Mouse (Mus musculus) layer of hippocampus, adult 8-10 months (tissue): ENCODE results near the gene Snrnp48. TPM values are rescaled to one million over a fixed set of nuclear protein-coding genes. Genes with fewer than 3 reads are reported as not detected.

Experiments
- DNase-seq, 2 experiments: peaks; one replicate each; pipeline ENCODE4 v3.0.0; 2022; ENCODE audit warnings: low spot score in 2 of 2
- total RNA-seq, 4 experiments: library from RNA; stranded (reverse); gene quantifications; 2 replicates each; pipeline ENCODE4 v1.2.4; 2022

Gene Snrnp48
- total RNA-seq, 4 experiments from 2014 or later = 24.1 to 26.0 (median 24.5) TPM

DNA sequence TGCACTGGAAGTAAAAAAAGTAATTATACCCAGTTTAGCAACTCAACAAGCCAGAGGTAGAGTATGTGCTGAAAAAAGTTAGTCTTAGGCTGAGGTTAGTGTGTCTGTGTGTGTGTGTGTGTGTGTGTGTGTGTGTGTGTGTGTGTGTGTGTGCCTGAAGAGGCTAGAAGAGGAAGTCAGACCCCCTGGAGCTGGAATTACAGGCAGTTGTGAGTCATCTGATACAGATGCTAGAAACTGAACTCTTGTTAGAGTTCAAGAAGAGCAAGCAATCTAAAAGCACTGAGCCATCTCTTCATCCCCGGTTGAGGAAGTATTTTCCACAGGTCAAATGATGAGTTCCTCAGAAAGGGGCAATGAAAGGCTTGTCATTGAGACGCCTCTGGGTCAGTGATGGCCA, 54.2 kb downstream of the Snrnp48 start:
- no peak for DNase-seq

DNA sequence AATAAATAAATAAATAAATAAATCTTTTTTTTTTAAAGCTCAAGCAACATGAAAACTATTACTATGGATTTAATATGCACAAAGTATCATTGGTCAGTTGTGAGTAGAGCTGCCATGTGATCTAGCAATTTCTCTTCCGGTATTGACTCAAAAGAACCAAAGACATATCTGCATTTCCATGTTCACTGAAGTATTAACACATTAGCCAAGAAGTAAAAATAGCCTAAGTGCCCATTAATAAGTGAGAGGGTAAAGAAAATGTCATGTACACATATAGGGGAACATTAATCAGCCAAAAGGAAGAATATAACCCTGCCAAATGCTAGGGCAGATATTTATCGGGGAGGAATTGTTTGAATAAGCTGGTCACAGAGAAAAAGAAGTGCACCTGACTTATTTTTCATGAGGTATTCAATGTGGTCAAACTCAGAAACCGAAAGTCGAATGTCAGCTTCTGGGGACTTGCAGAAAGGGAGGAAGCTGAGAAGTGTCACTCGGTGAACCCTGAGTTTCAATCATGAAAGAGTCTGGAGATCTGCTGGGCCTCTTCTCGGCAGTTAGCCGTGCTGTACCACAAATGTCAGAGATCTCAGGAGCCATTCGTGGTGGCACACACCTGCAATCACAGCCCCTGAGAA, 64.4 kb downstream of the Snrnp48 start:
- no peak for DNase-seq

DNA sequence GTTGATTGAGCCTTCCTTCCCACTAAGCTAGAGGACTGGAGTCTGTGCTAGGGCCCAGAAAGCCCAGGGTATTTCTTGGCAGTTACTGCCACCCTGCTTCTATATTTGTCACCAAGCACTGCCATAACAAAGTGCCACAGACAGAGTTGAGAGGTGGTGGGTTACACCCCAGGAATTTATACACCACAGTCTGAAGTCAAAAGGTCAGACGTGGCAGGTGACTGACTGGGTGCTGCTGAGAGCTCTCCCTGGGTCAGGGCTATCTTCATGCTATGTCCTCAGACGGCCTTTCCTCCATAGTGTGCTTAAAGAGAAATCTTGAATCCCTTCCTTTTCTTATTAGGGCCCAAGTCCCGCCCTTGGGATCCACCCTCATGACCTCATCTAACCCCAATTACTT, 67.9 kb downstream of the Snrnp48 start:
- DNase-seq = no peak

Other genes with a start within 250 kb of the Snrnp48 start
- gene Ssr1, start 210.7 kb upstream of the Snrnp48 start, total RNA-seq = 100 to 1,000 TPM in 1 of 4 experiments, 10 to 100 TPM in 3; 92.0 to 103 (median 98.7) TPM
- gene Riok1, start 167.9 kb upstream of the Snrnp48 start, total RNA-seq = 10 to 100 TPM; 28.6 to 33.0 (median 30.6) TPM
- gene Cage1, start 167.9 kb upstream of the Snrnp48 start, total RNA-seq = 1 to 10 TPM; 4.5 to 8.5 (median 6.7) TPM
- gene Dsp, start 53.6 kb upstream of the Snrnp48 start, total RNA-seq = 10 to 100 TPM in 1 of 4 experiments, 1 to 10 TPM in 3; 7.6 to 11.1 (median 9.1) TPM
- gene Bmp6, start 140.2 kb downstream of the Snrnp48 start, total RNA-seq = 10 to 100 TPM in 2 of 4 experiments, 1 to 10 TPM in 2; 8.8 to 15.4 (median 9.7) TPM